Mouse (Mus musculus): ENCODE data around the gene Tbc1d13.
"Not testable (repeated sequence)": the region's sequence is repeated elsewhere in the genome, so short reads cannot be mapped to it uniquely, and the experiment has no call there.

The Tbc1d13 gene

GRCm38 (mm10) chr2:30128789-30129188 is 4.8 kb upstream of the Tbc1d13 start:
- in situ Hi-C loops (cut with MboI; ENCODE audit: low sequenced_read_pairs), result no loop called here

- in situ Hi-C loops (cut with MboI; ENCODE audit: low sequenced_read_pairs), result no loop called here
Observed at GRCm38 (mm10) chr2:30130156-30130555, 3.4 kb upstream of the Tbc1d13 start.

- in situ Hi-C loops (cut with MboI; ENCODE audit: low sequenced_read_pairs), result not testable (repeated sequence)
Observed at GRCm38 (mm10) chr2:30131240-30131639, 2.3 kb upstream of the Tbc1d13 start.

GRCm38 (mm10) chr2:30132801-30133612 is 539 bp upstream of the Tbc1d13 start:
- in situ Hi-C loops (cut with MboI; ENCODE audit: low sequenced_read_pairs), result no loop called here

GRCm38 (mm10) chr2:30134378-30134711 is 799 bp downstream of the Tbc1d13 start:
- in situ Hi-C loops (cut with MboI; ENCODE audit: low sequenced_read_pairs), result no loop called here

GRCm38 (mm10) chr2:30134928-30135620 is 1.5 kb downstream of the Tbc1d13 start:
- in situ Hi-C loops (cut with MboI; ENCODE audit: low sequenced_read_pairs), result no loop called here

GRCm38 (mm10) chr2:30136458-30136857 is 2.9 kb downstream of the Tbc1d13 start:
- in situ Hi-C loops (cut with MboI; ENCODE audit: low sequenced_read_pairs), result no loop called here

DNA sequence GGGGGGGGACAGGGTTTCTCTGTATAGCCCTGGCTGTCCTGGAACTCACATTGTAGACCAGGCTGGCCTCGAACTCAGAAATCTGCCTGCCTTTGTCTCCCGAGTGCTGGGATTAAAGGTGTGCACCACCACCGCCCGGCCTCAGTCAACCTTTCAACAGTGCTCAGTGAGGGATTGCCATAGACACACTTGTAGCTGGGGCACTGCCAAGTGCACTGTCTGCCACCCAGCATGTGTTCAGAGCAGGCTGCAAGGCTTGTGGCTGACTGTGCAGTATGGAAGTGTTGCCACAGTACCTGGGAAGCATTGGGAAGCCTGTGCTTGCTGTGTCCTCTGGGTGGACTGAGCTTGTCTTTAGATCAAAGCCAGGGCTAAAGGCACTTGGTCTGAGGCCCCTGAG is 6.5 kb downstream of the Tbc1d13 start:
- in situ Hi-C loops (cut with MboI; ENCODE audit: low sequenced_read_pairs), result not testable (repeated sequence)

GRCm38 (mm10) chr2:30144436-30144835 is 10.9 kb downstream of the Tbc1d13 start:
- in situ Hi-C loops (cut with MboI; ENCODE audit: low sequenced_read_pairs), result no loop called here

DNA sequence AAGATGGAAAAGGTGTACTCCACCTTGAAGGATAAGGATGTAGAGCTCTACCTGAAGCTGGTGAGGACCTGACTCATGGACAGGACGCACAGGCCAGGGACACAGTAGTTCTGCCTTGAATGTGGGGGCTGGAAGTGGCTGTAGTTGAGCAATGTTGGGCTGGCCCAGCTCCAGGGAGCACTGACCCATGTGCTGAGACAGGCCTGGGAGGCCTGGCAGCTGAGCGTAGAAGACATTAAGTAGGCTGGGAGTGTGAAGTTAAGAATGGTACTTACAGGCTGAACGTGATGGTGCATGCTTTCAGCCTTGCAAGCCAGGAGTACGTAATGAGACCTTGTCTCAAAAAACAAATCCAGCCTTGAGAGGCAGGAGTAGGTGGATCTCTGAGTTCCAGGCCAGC is 13.9 kb downstream of the Tbc1d13 start:
- in situ Hi-C loops (cut with MboI; ENCODE audit: low sequenced_read_pairs), result no loop called here

GRCm38 (mm10) chr2:30151840-30152239 is 18.3 kb downstream of the Tbc1d13 start:
- in situ Hi-C loops (cut with MboI; ENCODE audit: low sequenced_read_pairs), result no loop called here

GRCm38 (mm10) chr2:30152616-30153015 is 19.1 kb downstream of the Tbc1d13 start:
- in situ Hi-C loops (cut with MboI; ENCODE audit: low sequenced_read_pairs), result no loop called here

- in situ Hi-C loops (cut with MboI; ENCODE audit: low sequenced_read_pairs), result not testable (repeated sequence)
Observed at GRCm38 (mm10) chr2:30159871-30160270, 26.3 kb downstream of the Tbc1d13 start.

DNA sequence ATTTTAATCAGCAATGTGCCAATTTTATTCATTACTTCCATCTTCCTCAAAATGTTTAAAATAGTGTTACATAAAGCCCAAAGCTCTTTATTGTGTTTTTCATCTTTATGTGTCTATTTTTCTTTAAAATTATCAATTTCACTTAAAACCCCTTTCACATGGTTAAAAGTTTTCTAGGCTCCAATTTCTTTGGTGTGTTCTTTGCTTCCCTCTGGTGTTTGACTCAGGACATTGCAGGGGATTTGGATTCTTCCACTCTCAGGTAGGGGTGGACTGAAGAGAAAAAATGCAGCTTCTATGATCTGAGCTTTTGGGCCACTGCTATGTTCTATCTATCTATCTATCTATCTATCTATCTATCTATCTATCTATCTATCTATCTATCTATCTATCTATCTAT is 28.3 kb downstream of the Tbc1d13 start:
- in situ Hi-C loops (cut with MboI; ENCODE audit: low sequenced_read_pairs), result no loop called here

GRCm38 (mm10) chr2:30164340-30164932 is 30.9 kb downstream of the Tbc1d13 start:
- in situ Hi-C loops (cut with MboI; ENCODE audit: low sequenced_read_pairs), result no loop called here

- in situ Hi-C loops (cut with MboI; ENCODE audit: low sequenced_read_pairs), result no loop called here
Observed at GRCm38 (mm10) chr2:30166677-30167076, 33.1 kb downstream of the Tbc1d13 start.

- in situ Hi-C loops (cut with MboI; ENCODE audit: low sequenced_read_pairs), result no loop called here
Observed at GRCm38 (mm10) chr2:30171371-30171996, 37.9 kb downstream of the Tbc1d13 start, which contains the start of gene Endog. Gene Endog (plus strand): TSS chr2:30171493.

- in situ Hi-C loops (cut with MboI; ENCODE audit: low sequenced_read_pairs), result no loop called here
Observed at GRCm38 (mm10) chr2:30171997-30172382, 38.4 kb downstream of the Tbc1d13 start.

- in situ Hi-C loops (cut with MboI; ENCODE audit: low sequenced_read_pairs), result no loop called here
Observed at GRCm38 (mm10) chr2:30173541-30174240, 40.1 kb downstream of the Tbc1d13 start.

DNA sequence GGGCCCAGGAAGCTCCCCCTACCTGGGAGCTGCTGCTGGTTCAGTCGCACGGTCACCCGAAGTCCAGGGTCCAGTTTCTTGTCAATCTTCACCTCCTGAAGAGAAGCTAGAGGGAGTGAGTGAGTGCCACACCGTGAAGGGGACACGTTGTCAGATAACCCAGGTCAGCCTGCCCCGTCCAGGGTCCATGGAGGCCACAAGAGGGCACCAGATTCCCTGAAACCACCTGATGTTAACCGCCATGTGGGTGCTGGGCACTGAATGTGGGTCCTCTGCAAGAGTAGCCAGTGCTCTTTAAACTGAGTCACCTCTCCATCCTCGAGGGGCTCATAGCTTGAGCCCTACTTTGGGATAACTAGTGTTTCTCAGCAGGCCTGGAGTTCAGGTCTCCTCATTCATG is 42.4 kb downstream of the Tbc1d13 start:
- in situ Hi-C loops (cut with MboI; ENCODE audit: low sequenced_read_pairs), result no loop called here

DNA sequence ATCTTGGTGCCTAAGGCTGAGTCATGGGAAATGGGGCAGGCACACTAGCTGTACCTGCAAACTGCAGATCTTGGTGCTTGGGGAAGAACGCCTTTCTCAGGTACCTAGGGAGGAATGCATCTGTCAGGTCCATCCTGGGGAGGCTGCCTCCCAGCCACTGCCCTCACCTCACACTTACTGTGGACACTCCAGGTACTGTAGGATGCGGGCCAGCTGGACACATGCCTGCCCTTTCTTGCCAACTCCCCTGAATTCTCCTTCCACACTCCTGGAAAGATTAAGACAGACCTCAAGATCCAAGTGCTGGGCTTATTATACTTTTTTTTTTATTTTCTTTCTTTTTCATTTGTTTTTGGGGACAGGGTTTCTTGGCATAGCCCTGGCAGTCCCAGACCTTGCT is 43.0 kb downstream of the Tbc1d13 start:
- in situ Hi-C loops (cut with MboI; ENCODE audit: low sequenced_read_pairs), result no loop called here
